Mouse (Mus musculus) MEL (cell line): ENCODE results near the gene Stat1. TPM values are rescaled to one million over a fixed set of nuclear protein-coding genes. Genes with fewer than 3 reads are reported as not detected.

Source experiments
- DNase-seq: peaks from one replicate; pipeline ENCODE4 v3.0.0; 2011; ENCODE audit warnings: low read depth, low spot score
- H3K27ac ChIP-seq: 2 replicates; pipeline ENCODE4 v1.5.1; 2012; ENCODE audit warnings: low read depth, mild to moderate bottlenecking, control low read depth, low read length, moderate library complexity; ENCODE audit not compliant: control insufficient read depth
- H3K27me3 ChIP-seq, 2 experiments: fragments of 150-350 bp in 1 of 2; sonication (generic) in 1 of 2; 2 replicates each; pipeline ENCODE4 v1.6.1; 2012; ENCODE audit warnings: low read length in 2 of 2, mild to moderate bottlenecking in 2 of 2, improper control_type of control experiment in 1 of 2, moderate library complexity in 1 of 2; ENCODE audit not compliant: insufficient read depth in 2 of 2, control insufficient read depth in 1 of 2
- H3K36me3 ChIP-seq, 2 experiments: 2 replicates each; pipeline ENCODE4 v1.6.1; 2012 to 2014; ENCODE audit warnings: low read length in 2 of 2, improper control_type of control experiment in 1 of 2, inconsistent platforms in 1 of 2, mild to moderate bottlenecking in 1 of 2; ENCODE audit not compliant: insufficient read depth in 2 of 2, control insufficient read depth in 1 of 2
- H3K4me1 ChIP-seq, 2 experiments: fragments of 150-350 bp in 1 of 2; sonication (generic) in 1 of 2; 2 replicates each; pipeline ENCODE4 v1.6.1; 2012; ENCODE audit warnings: low read length in 2 of 2, improper control_type of control experiment in 1 of 2, mild to moderate bottlenecking in 1 of 2; ENCODE audit not compliant: insufficient read depth in 2 of 2, control insufficient read depth in 1 of 2
- H3K4me3 ChIP-seq, 2 experiments: fragments of 150-350 bp in 1 of 2; sonication (generic) in 1 of 2; 2 replicates each; pipeline ENCODE4 v1.5.1; 2012; ENCODE audit warnings: low read depth in 2 of 2, low read length in 2 of 2, mild to moderate bottlenecking in 2 of 2, moderate library complexity in 2 of 2, control low read depth in 1 of 2, improper control_type of control experiment in 1 of 2; ENCODE audit not compliant: control insufficient read depth in 1 of 2, insufficient read depth in 1 of 2
- H3K79me2 ChIP-seq: 2 replicates; pipeline ENCODE4 v1.6.1; 2012; ENCODE audit warnings: mild to moderate bottlenecking, low read length, moderate library complexity; ENCODE audit not compliant: control insufficient read depth, poor library complexity, insufficient read depth
- H3K9ac ChIP-seq: 2 replicates; pipeline ENCODE4 v1.6.1; 2012; ENCODE audit warnings: low read depth, mild to moderate bottlenecking, control low read depth, low read length, moderate library complexity; ENCODE audit not compliant: control insufficient read depth, poor library complexity, severe bottlenecking
- H3K9me3 ChIP-seq: fragments of 150-350 bp; sonication (generic); replicated peaks from 2 replicates; pipeline ENCODE4 v1.6.1; 2012; ENCODE audit warnings: mild to moderate bottlenecking, low read length, improper control_type of control experiment, moderate library complexity; ENCODE audit not compliant: insufficient read depth
- CHD1 ChIP-seq: IDR thresholded peaks from 2 replicates; pipeline ENCODE4 v1.6.1; 2012; ENCODE audit warnings: low read depth, mild to moderate bottlenecking, inconsistent platforms, low read length, improper control_type of control experiment
- CHD2 ChIP-seq: IDR thresholded peaks from 2 replicates; pipeline ENCODE4 v1.6.1; 2011; ENCODE audit warnings: low read length, improper control_type of control experiment
- CTCF ChIP-seq, 3 experiments: IDR thresholded peaks in 2 of 3; conservative IDR thresholded peaks in 1 of 3; 2 replicates each; pipeline ENCODE4 v1.5.1; 2011 to 2012; ENCODE audit warnings: low read length in 3 of 3, low read depth in 2 of 3, mild to moderate bottlenecking in 2 of 3, improper control_type of control experiment in 1 of 3, inconsistent platforms in 1 of 3, mixed read lengths in 1 of 3, moderate library complexity in 1 of 3; ENCODE audit not compliant: control insufficient read depth in 1 of 3, insufficient read depth in 1 of 3, poor library complexity in 1 of 3, severe bottlenecking in 1 of 3
- ELF1 ChIP-seq: IDR thresholded peaks from 2 replicates; pipeline ENCODE4 v1.6.1; 2014; ENCODE audit warnings: low read depth, mild to moderate bottlenecking, inconsistent platforms, low read length, improper control_type of control experiment, moderate library complexity
- GABPA ChIP-seq: IDR thresholded peaks from 2 replicates; pipeline ENCODE4 v1.6.1; 2012; ENCODE audit warnings: low read depth, mild to moderate bottlenecking, inconsistent platforms, low read length, improper control_type of control experiment, moderate library complexity
- JUND ChIP-seq: IDR thresholded peaks from 2 replicates; pipeline ENCODE4 v1.6.1; 2011; ENCODE audit warnings: low read depth, mild to moderate bottlenecking, improper control_type of control experiment, low read length
- MAFK ChIP-seq: IDR thresholded peaks from 2 replicates; pipeline ENCODE4 v1.6.1; 2011; ENCODE audit warnings: low read depth, mild to moderate bottlenecking, low read length, improper control_type of control experiment, borderline replicate concordance
- MAZ ChIP-seq: IDR thresholded peaks from 2 replicates; pipeline ENCODE4 v1.6.1; 2012; ENCODE audit warnings: low read depth, mild to moderate bottlenecking, inconsistent platforms, low read length, improper control_type of control experiment
- MYB ChIP-seq: IDR thresholded peaks from 2 replicates; pipeline ENCODE4 v1.6.1; 2011; ENCODE audit warnings: mild to moderate bottlenecking, low read depth, low read length, improper control_type of control experiment
- MYC ChIP-seq: IDR thresholded peaks from 2 replicates; pipeline ENCODE4 v1.6.1; 2011; ENCODE audit warnings: low read depth, mild to moderate bottlenecking, low read length, improper control_type of control experiment, moderate library complexity
- NELFE ChIP-seq: IDR thresholded peaks from 2 replicates; pipeline ENCODE4 v1.6.1; 2011; ENCODE audit warnings: low read depth, low read length, improper control_type of control experiment
- POLR2A ChIP-seq, 2 experiments: IDR thresholded peaks; 2 replicates each; pipeline ENCODE4 v1.6.1; 2011 to 2012; ENCODE audit warnings: low read length in 2 of 2, mild to moderate bottlenecking in 2 of 2, control low read depth in 1 of 2, improper control_type of control experiment in 1 of 2, low read depth in 1 of 2, moderate library complexity in 1 of 2; ENCODE audit not compliant: control insufficient read depth in 1 of 2, insufficient read depth in 1 of 2, poor library complexity in 1 of 2
- POLR2AphosphoS2 ChIP-seq: IDR thresholded peaks from 2 replicates; pipeline ENCODE4 v1.6.1; 2011; ENCODE audit warnings: low read length, improper control_type of control experiment
- POLR2AphosphoS5 ChIP-seq: IDR thresholded peaks from 2 replicates; pipeline ENCODE4 v1.6.1; 2012; ENCODE audit warnings: low read depth, borderline replicate concordance, mild to moderate bottlenecking, inconsistent platforms, low read length, moderate library complexity, mixed read lengths
- RAD21 ChIP-seq: IDR thresholded peaks from 2 replicates; pipeline ENCODE4 v1.6.1; 2011; ENCODE audit warnings: mild to moderate bottlenecking, low read depth, low read length, improper control_type of control experiment
- SMC3 ChIP-seq: IDR thresholded peaks from 2 replicates; pipeline ENCODE4 v1.6.1; 2011; ENCODE audit warnings: low read depth, low read length, improper control_type of control experiment
- TBP ChIP-seq: IDR thresholded peaks from 2 replicates; pipeline ENCODE4 v1.8.0; 2011; ENCODE audit warnings: low read depth, low read length, improper control_type of control experiment
- TCF12 ChIP-seq: IDR thresholded peaks from 2 replicates; pipeline ENCODE4 v1.6.1; 2014; ENCODE audit warnings: low read depth, mild to moderate bottlenecking, inconsistent platforms, low read length, improper control_type of control experiment, moderate library complexity
- UBTF ChIP-seq: IDR thresholded peaks from 2 replicates; pipeline ENCODE4 v1.6.1; 2012; ENCODE audit warnings: low read depth, mild to moderate bottlenecking, inconsistent platforms, low read length, improper control_type of control experiment, moderate library complexity, borderline replicate concordance; ENCODE audit not compliant: insufficient read depth
- USF1 ChIP-seq: IDR thresholded peaks from 2 replicates; pipeline ENCODE4 v1.6.1; 2014; ENCODE audit warnings: low read depth, mild to moderate bottlenecking, inconsistent platforms, low read length, improper control_type of control experiment, moderate library complexity
- USF2 ChIP-seq, 2 experiments: IDR thresholded peaks; 2 replicates each; pipeline ENCODE4 v1.6.1; 2011 to 2012; ENCODE audit warnings: improper control_type of control experiment in 2 of 2, low read length in 2 of 2, borderline replicate concordance in 1 of 2, inconsistent platforms in 1 of 2, low read depth in 1 of 2, mild to moderate bottlenecking in 1 of 2; ENCODE audit not compliant: insufficient read depth in 1 of 2
- ZC3H11A ChIP-seq: IDR thresholded peaks from 2 replicates; pipeline ENCODE4 v1.6.1; 2012; ENCODE audit warnings: low read depth, mild to moderate bottlenecking, inconsistent platforms, low read length, improper control_type of control experiment
- ZKSCAN1 ChIP-seq: IDR thresholded peaks from 2 replicates; pipeline ENCODE4 v1.6.1; 2012; ENCODE audit warnings: low read depth, mild to moderate bottlenecking, inconsistent platforms, low read length, improper control_type of control experiment, moderate library complexity
- ZNF384 ChIP-seq: IDR thresholded peaks from 2 replicates; pipeline ENCODE4 v1.6.1; 2012; ENCODE audit warnings: low read depth, mild to moderate bottlenecking, inconsistent platforms, low read length, improper control_type of control experiment
- polyA plus RNA-seq, 2 experiments: library from polyadenylated mRNA; stranded (reverse) in 1 of 2; unstranded in 1 of 2; fragments of >175 nt in 1 of 2; fragments of >200 nt in 1 of 2; gene quantifications; 2 replicates each; pipeline versions ENCODE4 v1.2.1 to v1.2.4; 2012; ENCODE audit warnings: low replicate concordance in 2 of 2, low read depth in 1 of 2; ENCODE audit not compliant: insufficient read length in 2 of 2, insufficient read depth in 1 of 2, missing spikeins in 1 of 2
- total RNA-seq: library from RNA; depleted of rRNA; stranded (reverse); fragments of 300-350 nt; gene quantifications from 2 replicates; pipeline ENCODE4 v1.2.3, GENCODE M21; 2012

Stat1 gene
- total and polyA plus RNA-seq, 3 experiments = 9.7 to 44.0 (median 10.9) TPM

DNA sequence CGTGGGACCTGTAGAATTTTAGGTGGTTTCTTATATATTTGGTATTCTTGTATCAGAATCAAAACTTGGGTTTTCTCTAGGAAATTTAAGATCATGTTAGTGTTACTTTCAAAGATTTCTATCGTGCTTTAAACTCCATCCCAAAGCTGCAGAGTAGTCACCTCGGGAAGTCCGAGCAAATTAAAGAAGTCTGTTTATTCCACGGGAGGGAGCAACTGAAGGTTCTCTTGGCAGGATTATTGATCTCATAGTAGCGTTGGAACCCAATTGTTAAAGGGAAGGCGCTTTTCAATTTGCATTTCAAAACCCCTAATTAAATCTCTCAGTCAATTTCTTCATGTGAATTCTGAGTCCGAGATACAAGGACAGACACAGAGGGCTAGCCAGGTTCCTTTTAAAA lies 38.9 kb upstream of the Stat1 start:
- Histone ChIP-seq H3K9me3 (no peaks in the 10 kb centered on the region), H3K4me3 (no peak overlapping the region), H3K4me1 (no peaks in the 10 kb centered on the region), H3K27ac (no peak overlapping the region), H3K27me3 (peaks cover 4 to 12% of the 10 kb centered on the region in 2 experiments), H3K9ac (no peak overlapping the region), H3K79me2 (no peaks in the 10 kb centered on the region), H3K36me3 (no peaks in the 10 kb centered on the region)
- DNase-seq = no peak
- no peak for TF ChIP-seq POLR2AphosphoS5
- TF ChIP-seq MAFK = no peak
- no peak for TF ChIP-seq RAD21
- TF ChIP-seq UBTF = no peak
- no peak for TF ChIP-seq MYC
- TF ChIP-seq ZNF384 = no peak
- TF ChIP-seq JUND = no peak
- no peak for TF ChIP-seq TBP
- no peak for TF ChIP-seq POLR2AphosphoS2
- TF ChIP-seq CTCF (IDR thresholded peaks at IDR 0.05 in 2 of 3, conservative IDR thresholded peaks at IDR 0.05 in 1 of 3; ENCODE audit: control insufficient read depth in 1 of 3, insufficient read depth in 1 of 3, low read depth in 2 of 3, low read length in 3 of 3, poor library complexity in 1 of 3, severe bottlenecking in 1 of 3) = no peak
- TF ChIP-seq NELFE = no peak
- TF ChIP-seq ZKSCAN1 = no peak

DNA sequence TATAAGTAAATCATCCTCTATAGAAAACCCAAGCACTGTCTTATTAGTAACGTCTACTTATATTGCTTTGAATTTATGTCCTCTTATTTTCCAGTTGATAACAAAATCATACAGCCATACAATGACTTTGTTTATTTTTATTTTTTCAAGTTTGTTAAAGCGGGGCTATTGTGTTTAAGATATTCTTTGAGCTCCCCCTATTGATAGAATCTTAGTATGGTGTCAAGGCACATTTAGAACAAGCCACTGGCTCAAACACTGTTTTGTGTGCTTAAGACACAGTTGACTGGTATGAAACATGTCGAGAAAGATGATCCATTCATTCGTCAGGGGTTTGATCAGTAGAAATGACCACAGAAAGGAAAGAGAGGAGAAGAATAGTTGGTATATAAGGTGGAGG lies 33.0 kb upstream of the Stat1 start:
- Histone ChIP-seq H3K27me3 (no peaks in the 10 kb centered on the region; a peak in 1 of 4 replicates), H3K9ac (no peak overlapping the region)
- TF ChIP-seq RAD21 (peak; percentile 56), ZC3H11A (peak; percentile 34; the same call in 1 of the 2 replicates), SMC3 (peak; percentile 27; the same call in 1 of the 2 replicates), CTCF (IDR thresholded peaks at IDR 0.05 in 2 of 3, conservative IDR thresholded peaks at IDR 0.05 in 1 of 3; ENCODE audit: control insufficient read depth in 1 of 3, insufficient read depth in 1 of 3, low read depth in 2 of 3, low read length in 3 of 3, poor library complexity in 1 of 3, severe bottlenecking in 1 of 3) (peak in 2 of 3 experiments; percentile 10 to 45; a peak in 2 of 6 replicates), TBP (no peak)
- TF ChIP-seq, all 39 proteins: peak for 4
- Histone ChIP-seq H3K79me2 (no peaks in the 10 kb centered on the region), H3K4me3 (no peak overlapping the region), H3K9me3 (no peaks in the 10 kb centered on the region), H3K4me1 (no peaks in the 10 kb centered on the region), H3K27ac (no peak overlapping the region), H3K36me3 (no peaks in the 10 kb centered on the region)
- no peak for DNase-seq

DNA sequence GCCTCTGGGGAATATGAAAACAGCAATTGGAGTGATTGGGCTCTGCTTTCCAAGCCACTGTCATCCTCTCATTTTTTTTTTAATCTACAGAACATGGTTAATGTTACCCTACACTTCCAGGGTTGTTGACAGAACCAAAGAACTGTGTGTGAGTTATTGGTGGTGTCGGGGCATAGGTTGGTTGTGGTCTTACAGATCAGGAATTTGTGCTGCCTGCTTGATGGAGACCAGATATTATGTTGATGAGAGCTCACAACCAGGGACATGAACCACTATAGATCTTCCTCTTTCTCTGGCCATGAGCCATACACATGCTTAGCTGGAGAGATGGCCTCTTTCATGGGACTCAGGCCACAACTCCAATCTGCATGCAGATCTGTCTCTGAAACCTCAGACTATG lies 32.1 kb upstream of the Stat1 start:
- Histone ChIP-seq H3K4me3 (no peak overlapping the region), H3K79me2 (no peaks in the 10 kb centered on the region), H3K9ac (no peak overlapping the region), H3K27ac (no peak overlapping the region), H3K36me3 (no peaks in the 10 kb centered on the region), H3K9me3 (no peaks in the 10 kb centered on the region), H3K27me3 (no peaks in the 10 kb centered on the region; a peak in 1 of 4 replicates), H3K4me1 (no peaks in the 10 kb centered on the region)
- DNase-seq = no peak
- TF ChIP-seq TCF12 = no peak
- no peak for TF ChIP-seq MYC
- TF ChIP-seq RAD21 = no peak
- TF ChIP-seq ZKSCAN1 = no peak
- TF ChIP-seq MAZ = no peak
- TF ChIP-seq ZNF384 = no peak
- no peak for TF ChIP-seq CHD2
- TF ChIP-seq ELF1 = no peak
- no peak for TF ChIP-seq CHD1
- TF ChIP-seq USF1 = no peak
- TF ChIP-seq MYB = no peak
- no peak for TF ChIP-seq POLR2AphosphoS5
- no peak for TF ChIP-seq TBP
- TF ChIP-seq USF2 (IDR thresholded peaks at IDR 0.05; ENCODE audit: borderline replicate concordance in 1 of 2, insufficient read depth in 1 of 2, low read depth in 1 of 2, low read length in 2 of 2) = no peak
- no peak for TF ChIP-seq POLR2AphosphoS2
- TF ChIP-seq MAFK = no peak
- no peak for TF ChIP-seq CTCF (IDR thresholded peaks at IDR 0.05 in 2 of 3, conservative IDR thresholded peaks at IDR 0.05 in 1 of 3; ENCODE audit: control insufficient read depth in 1 of 3, insufficient read depth in 1 of 3, low read depth in 2 of 3, low read length in 3 of 3, poor library complexity in 1 of 3, severe bottlenecking in 1 of 3)
- no peak for TF ChIP-seq POLR2A (IDR thresholded peaks at IDR 0.05; ENCODE audit: control insufficient read depth in 1 of 2, insufficient read depth in 1 of 2, low read depth in 1 of 2, low read length in 2 of 2, poor library complexity in 1 of 2)
- TF ChIP-seq GABPA = no peak
